Mouse (Mus musculus) ES-Bruce4 (cell line): ENCODE results near the gene Ppip5k2.

Experiments used
- CTCF ChIP-seq: IDR thresholded peaks from one replicate; pipeline ENCODE4 v1.8.1; 2011; ENCODE audit warnings: low read depth, low read length
- POLR2A ChIP-seq: IDR thresholded peaks from one replicate; pipeline ENCODE4 v1.8.1; 2011; ENCODE audit warnings: low read length; ENCODE audit not compliant: insufficient read depth

DNA sequence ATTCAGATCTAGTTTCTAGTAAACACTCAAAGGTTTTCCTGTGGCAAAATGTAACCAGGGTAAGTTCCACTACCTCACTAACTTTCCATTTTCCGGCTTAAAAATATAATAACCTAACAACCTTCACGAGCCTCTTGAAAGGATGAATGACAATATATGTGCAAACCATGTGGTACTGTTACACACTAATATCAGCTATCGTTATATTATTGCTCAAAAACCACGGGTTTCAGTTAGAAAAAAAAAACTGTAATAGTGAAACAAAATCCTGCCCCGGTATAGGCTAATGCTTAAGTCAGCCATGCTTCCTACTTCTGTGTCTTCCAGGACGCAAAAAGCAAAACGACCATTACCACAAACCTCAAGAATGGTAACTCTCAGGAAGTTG is 1.3 kb downstream of the Ppip5k2 start:
- no peak for TF ChIP-seq POLR2A
- TF ChIP-seq CTCF: no peak
